Mouse (Mus musculus) adrenal gland, adult 18-20 months (tissue): Measurements from ENCODE around the gene Zfp455. TPM values are rescaled to one million over a fixed set of nuclear protein-coding genes. Genes with fewer than 3 reads are reported as not detected.
A peak's percentile ranks its signal among the peaks of the same experiment; 100 is the strongest.
"Not testable (repeated sequence)": the region's sequence is repeated elsewhere in the genome, so short reads cannot be mapped to it uniquely, and the experiment has no call there.

ENCODE experiments used
- DNase-seq, 2 experiments: peaks; one replicate each; pipeline ENCODE4 v3.0.0; 2021 to 2022; ENCODE audit warnings: low spot score in 2 of 2
- long read RNA-seq, 2 experiments: library from polyadenylated mRNA; stranded (forward); transcript quantifications; one replicate each; pipeline ENCODE4 v2.0.0; 2021
- total RNA-seq, 2 experiments: library from RNA; stranded (reverse); gene quantifications; 1 replicate in 1 of 2; 2 replicates in 1 of 2; pipeline ENCODE4 v1.2.3; 2021

Zfp455 gene
- 1 to 10 TPM; 1.6 to 1.8 TPM for total RNA-seq
- long read RNA-seq, experiment 1 = 0 reads
- long read RNA-seq, experiment 2, partial matches to known transcripts = 1 of 4 reads
- long read RNA-seq, experiment 2, other reads (novel, unspliced or antisense) = 1 of 4 reads

DNA sequence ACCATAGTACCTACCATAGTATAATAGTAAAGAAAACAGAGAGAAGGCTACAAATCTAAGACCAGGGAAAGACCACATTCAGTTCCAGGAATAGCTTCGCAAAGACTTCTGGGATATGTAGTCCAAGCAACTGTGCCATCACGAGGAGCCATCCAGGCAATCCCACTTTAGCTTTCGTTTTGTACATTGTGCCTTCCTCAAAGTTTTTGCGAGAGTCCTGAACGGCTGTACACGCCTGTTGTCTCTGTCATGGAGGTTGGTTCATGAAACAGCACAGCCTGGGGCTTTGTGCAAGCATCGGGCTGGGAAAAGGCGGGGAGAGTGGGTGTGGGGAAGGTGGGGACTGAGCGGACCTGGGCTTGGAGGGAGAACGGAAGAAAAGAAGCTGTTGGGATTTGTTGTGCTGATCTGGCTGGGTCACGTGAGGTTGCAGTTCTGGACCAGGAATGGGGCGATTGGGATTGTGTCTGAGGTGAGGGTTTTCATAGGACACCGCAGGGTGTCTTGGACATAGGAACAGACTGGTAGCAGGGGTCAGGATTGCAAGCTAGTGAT is at the start of gene Zfp455:
Gene Zfp455 (plus strand): TSS at position 167 of the 555 bp plus-strand sequence.
- DNase-seq = peak; percentile 48 to 71

DNA sequence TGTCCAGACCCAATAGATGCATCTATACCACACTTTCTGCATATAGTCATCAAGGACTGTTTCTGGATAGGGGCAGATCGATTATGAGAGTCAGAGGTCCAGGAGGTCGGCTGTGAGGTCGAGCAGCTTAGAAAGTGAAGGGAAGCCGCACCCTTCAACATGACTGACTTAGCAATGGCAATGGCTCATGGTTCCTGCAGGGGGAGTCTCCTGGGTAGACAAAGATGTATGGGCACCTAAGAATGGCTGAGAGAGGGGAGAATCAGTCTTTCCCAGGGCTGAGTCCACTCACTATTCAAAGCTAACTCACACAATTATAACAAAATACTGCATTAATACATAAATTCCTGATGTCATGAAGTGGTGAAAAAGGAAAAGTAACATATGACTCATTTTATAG is 28.2 kb upstream of the Zfp455 start:
- DNase-seq = not testable (repeated sequence)

DNA sequence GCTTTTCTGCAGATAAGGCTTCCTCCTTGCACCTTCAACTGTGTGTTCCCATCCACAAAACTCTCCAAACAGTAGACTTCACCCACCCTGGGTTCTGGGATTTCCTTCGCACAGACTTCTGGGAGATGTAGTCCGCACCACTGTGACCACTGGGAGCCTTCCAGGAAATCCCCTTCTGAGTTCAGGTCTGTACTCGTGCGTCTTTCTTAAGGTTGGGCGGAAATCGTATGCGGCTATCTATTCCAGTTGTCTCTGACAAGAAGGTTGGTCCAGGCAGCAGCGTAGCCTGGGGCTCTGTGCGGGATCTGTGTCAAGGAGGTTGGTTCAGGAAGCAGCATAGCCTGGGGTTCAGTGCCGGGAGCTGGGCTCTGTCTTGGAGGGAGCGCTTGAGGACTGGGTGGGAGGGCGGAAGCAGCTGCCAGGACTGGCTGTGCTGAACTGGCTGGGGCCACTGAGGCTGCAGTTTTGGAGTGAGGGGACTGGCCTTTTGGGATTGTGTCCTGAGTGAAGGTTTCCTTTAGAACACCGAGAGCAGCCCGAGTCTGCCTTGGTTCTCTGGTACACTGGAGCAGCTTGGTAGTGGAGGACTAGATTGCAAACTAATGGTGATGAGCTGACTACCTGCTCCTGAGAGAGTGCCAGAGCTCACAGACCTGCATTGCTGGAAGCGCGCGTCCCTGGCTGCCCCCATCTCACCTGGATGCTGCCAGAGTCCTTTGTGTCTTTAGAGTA is 21.1 kb upstream of the Zfp455 start, which contains the start of gene Rsl1:
Gene Rsl1 (plus strand): TSS at position 192 of the 732 bp plus-strand sequence.
- peak; percentile 66 to 67 for DNase-seq

DNA sequence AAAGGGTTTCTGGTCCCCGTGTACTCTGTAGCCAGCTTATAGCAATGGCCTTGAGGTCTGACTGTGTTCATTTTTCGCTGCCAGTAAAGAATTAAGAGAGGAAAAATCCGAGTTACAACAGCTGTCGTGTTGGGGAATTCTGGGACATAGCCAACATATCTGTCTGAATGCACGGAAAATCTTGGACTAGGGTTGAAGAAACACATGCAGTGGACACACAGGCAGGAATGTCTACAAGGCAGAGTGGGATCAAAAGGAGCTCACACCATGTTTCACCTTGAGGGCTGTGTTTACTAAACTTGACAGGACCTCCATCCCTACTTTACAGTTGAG is 20.6 kb upstream of the Zfp455 start:
- DNase-seq = no peak

DNA sequence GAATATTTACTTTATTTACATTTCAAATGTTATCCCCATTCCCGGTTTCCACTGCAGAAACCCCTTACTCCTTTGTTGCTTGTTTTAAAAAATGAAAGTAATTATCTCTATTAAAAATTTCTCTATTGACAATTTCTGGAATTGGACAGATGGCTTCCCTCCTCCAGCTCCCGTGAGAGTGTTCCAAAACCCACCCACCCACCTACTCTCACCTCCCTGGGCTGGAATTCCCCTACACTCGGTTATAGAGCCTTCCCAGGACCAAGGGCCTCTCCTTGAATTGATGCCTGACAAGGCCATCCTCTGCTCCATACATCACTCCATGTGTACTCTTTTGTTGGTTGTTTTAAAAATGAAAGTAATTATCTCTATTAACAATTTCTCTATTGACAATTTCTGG is 7.3 kb downstream of the Zfp455 start:
- DNase-seq = no peak

DNA sequence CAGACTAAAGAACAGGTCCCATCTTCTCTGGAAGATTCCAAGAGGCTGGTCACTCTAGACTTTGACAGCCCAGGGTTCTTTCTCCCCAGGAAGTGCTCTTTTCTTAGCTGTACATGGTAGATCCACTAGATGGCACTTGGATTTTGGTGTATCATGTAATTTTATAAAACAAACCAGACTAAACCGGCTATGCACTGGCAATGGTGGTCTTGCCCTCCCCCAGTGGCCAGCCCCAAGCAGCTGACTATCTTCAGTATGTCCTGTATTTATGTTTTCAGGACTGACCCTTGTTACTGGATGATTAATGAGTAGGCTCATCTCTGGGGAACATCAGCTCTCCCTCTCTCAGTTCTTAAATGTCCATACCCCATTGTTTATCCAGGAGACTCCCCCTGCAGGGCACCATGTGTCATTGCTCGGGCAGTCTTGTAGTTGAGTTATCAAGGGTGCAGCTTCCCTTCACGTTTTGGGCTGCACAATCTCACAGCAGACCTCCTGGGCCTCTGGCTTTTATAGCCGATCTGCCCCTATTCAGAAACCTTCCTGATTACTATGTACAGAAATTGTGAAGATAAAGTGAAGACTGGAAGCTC is 19.8 kb downstream of the Zfp455 start:
- DNase-seq = no peak

Other genes starting within 250 kb of the Zfp455 start
- gene Zfp712, start 133.3 kb upstream of the Zfp455 start, total RNA-seq = 1 to 10 TPM; 1.5 to 1.8 TPM
- gene Zfp708, start 96.5 kb upstream of the Zfp455 start, total RNA-seq = under 1 TPM in 1 of 2 experiments, not detected in 1; 0.90 TPM
- gene Gm28557, start 85.9 kb upstream of the Zfp455 start, total RNA-seq = 1 to 10 TPM; 5.5 to 6.5 TPM
- gene Rslcan18, start 78.2 kb upstream of the Zfp455 start, total RNA-seq = 1 to 10 TPM; 1.1 to 1.2 TPM
- 1 to 10 TPM; 3.4 to 3.5 TPM for gene Zfp759, start 72.8 kb upstream of the Zfp455 start, total RNA-seq
- 1 to 10 TPM; 7.9 TPM for gene Rsl1, start 21.3 kb upstream of the Zfp455 start, total RNA-seq
- gene Zfp458, start 84.0 kb downstream of the Zfp455 start, total RNA-seq = 1 to 10 TPM; 2.2 to 3.3 TPM
- 1 to 10 TPM; 1.7 to 2.5 TPM for gene Zfp457, start 112.0 kb downstream of the Zfp455 start, total RNA-seq
- gene Zfp595, start 138.1 kb downstream of the Zfp455 start, total RNA-seq = 1 to 10 TPM; 4.8 to 4.9 TPM
- gene Gm28044, start 166.0 kb downstream of the Zfp455 start, total RNA-seq = 1 to 10 TPM; 1.8 to 1.9 TPM
- 1 to 10 TPM; 1.7 to 2.6 TPM for gene Zfp953, start 166.1 kb downstream of the Zfp455 start, total RNA-seq
- 1 to 10 TPM; 1.3 to 2.1 TPM for gene Gm28041, start 181.2 kb downstream of the Zfp455 start, total RNA-seq
- 1 to 10 TPM; 1.2 TPM for gene Zfp456, start 181.3 kb downstream of the Zfp455 start, total RNA-seq
- 1 to 10 TPM; 4.0 to 4.3 TPM for gene Zfp429, start 205.3 kb downstream of the Zfp455 start, total RNA-seq
- gene Zfp459, start 226.9 kb downstream of the Zfp455 start, total RNA-seq = 1 to 10 TPM in 1 of 2 experiments, under 1 TPM in 1; 0.99 to 1.5 TPM